Mouse (Mus musculus) megakaryocyte, embryonic 14.5 days (primary cell): ENCODE results near the gene Poldip3. TPM values are rescaled to one million over a fixed set of nuclear protein-coding genes. Genes with fewer than 3 reads are reported as not detected.
"Not testable (repeated sequence)": the region's sequence is repeated elsewhere in the genome, so short reads cannot be mapped to it uniquely, and the experiment has no call there.

ENCODE experiments used
- H3K27me3 ChIP-seq: replicated peaks from 2 replicates; pipeline ENCODE3; 2012; ENCODE audit warnings: inconsistent platforms
- H3K36me3 ChIP-seq: replicated peaks from 2 replicates; pipeline ENCODE3; 2012; ENCODE audit warnings: low read length, inconsistent platforms, mixed read lengths
- H3K4me1 ChIP-seq: 2 replicates; pipeline ENCODE4 v1.6.1; 2012; ENCODE audit warnings: inconsistent platforms
- H3K4me3 ChIP-seq: replicated peaks from 2 replicates; pipeline ENCODE3; 2012; ENCODE audit warnings: moderate library complexity, mild to moderate bottlenecking, inconsistent platforms
- H3K9me3 ChIP-seq: 2 replicates; pipeline ENCODE4 v1.6.1; 2012; ENCODE audit warnings: inconsistent platforms
- FLI1 ChIP-seq: IDR thresholded peaks from 2 replicates; pipeline ENCODE4 v1.6.1; 2012; ENCODE audit warnings: low read length, inconsistent platforms, mixed read lengths
- GATA1 ChIP-seq: IDR thresholded peaks from 3 replicates; pipeline ENCODE4 v1.6.1; 2012; ENCODE audit warnings: mixed read lengths, low read length, inconsistent platforms, borderline replicate concordance
- polyA plus RNA-seq: library from polyadenylated mRNA; stranded (reverse); fragments of >175 nt; gene quantifications from 2 replicates; pipeline ENCODE4 v1.2.3, GENCODE M21; 2012; ENCODE audit warnings: low replicate concordance; ENCODE audit not compliant: insufficient read depth

Poldip3 gene
- polyA plus RNA-seq, 1 experiment = 69.1 TPM

DNA sequence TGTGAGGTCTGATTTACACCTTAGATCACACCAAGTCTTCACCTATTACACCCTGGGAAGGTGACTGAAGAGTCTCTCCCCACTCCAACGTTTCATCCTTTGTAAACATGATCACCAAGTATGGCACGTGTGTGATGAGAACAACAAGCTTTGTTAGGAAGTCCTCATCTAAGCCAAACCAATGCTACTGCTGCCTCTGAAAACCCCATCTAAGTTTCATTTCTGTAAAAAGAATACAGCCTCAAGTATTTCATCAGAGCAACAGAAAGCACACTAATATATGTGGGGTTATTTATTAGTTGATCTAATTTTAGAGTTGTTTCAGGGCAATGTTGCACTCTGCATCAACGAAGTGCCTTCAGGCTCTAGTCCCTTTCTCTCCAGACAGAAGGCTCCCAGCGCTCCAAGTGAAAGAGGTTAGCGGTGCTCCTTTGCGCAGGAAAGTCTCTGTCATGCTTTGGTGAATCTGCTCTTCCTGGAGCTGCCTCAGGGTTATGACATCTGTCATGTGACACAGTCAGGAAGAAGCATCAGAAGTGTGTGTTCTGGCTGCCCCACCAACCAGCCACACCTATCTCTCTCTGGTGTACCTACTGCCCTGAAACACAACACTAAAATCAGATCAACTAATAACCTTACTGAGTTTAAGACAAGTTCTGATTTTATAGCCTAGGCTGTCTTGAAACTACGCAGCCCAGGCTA is 19.5 kb downstream of the Poldip3 start:
- H3K9me3 ChIP-seq = no peaks in the 10 kb centered on the region
- no peak overlapping the region for H3K4me3 ChIP-seq
- H3K27me3 ChIP-seq = no peaks in the 10 kb centered on the region
- peaks cover 59% of the 10 kb centered on the region for H3K4me1 ChIP-seq
- peaks cover 95% of the 10 kb centered on the region for H3K36me3 ChIP-seq
- TF ChIP-seq GATA1 (no peak), FLI1 (no peak)

DNA sequence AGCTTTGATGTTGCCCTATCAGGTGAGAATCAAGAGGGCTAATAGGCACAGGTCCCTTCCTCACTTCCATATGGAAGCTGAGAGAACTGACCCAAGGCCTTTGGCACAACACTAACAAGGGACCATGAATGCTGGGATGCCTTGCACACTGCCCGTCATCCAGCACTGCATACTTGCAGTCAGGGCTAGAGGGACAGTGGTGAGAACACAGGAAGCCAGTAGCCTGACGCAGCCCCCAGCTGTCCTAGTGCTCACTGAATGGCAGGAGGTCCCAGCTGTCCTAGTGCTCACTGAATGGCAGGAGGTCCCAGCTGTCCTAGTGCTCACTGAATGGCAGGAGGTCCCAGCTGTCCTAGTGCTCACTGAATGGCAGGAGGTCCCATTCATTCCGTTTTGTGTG is 22.1 kb downstream of the Poldip3 start:
- H3K36me3 ChIP-seq = peaks cover 80% of the 10 kb centered on the region
- not testable (repeated sequence) for H3K4me3 ChIP-seq, H3K9me3 ChIP-seq, H3K27me3 ChIP-seq
- peaks cover 34% of the 10 kb centered on the region for H3K4me1 ChIP-seq

DNA sequence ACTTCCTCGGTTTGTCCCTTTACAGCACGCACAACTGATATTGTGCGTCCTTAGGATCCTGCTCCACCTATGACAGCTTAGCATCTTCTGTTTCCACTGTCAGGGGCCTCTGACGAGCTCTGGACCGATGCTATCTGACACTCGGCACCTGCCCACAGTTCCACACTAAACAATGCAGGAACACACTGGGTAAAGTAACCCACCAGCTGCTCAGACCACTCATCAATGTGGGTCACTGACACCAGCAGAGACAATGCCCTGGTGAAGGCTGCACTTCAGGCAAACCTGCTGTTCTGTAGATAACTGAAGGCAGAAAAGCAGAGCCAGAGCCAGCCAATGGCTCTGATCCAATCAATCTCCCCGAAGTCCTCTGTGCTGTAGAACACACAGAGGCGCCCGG is 22.6 kb downstream of the Poldip3 start:
- no peak overlapping the region for H3K4me3 ChIP-seq
- no peaks in the 10 kb centered on the region for H3K27me3 ChIP-seq
- TF ChIP-seq GATA1 (no peak), FLI1 (no peak)
- peaks cover 33% of the 10 kb centered on the region for H3K4me1 ChIP-seq
- no peaks in the 10 kb centered on the region for H3K9me3 ChIP-seq
- H3K36me3 ChIP-seq = peaks cover 75% of the 10 kb centered on the region

DNA sequence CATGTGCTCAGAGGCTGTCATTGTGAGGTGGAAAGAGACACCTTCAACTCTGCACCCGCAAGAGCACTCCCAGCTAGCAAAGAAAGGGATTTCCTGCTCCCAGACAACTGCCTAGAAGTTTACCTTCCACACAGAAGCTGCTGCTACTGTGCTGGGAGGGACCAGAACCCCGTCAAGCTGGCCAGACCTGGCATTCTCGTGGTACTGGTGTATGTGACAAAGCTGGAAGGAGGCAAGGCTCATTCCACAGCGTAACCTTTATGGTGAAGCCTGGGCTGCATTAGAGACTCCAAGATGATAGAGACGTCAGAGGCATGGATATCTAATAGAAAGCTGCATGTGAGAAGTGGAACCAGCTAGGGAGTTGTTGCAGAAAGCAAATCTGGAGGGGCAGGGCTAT is 24.6 kb downstream of the Poldip3 start:
- H3K4me1 ChIP-seq = peaks cover 27% of the 10 kb centered on the region
- H3K4me3 ChIP-seq = no peak overlapping the region
- TF ChIP-seq FLI1 = no peak
- TF ChIP-seq GATA1 = no peak
- H3K36me3 ChIP-seq = peaks cover 69% of the 10 kb centered on the region
- no peaks in the 10 kb centered on the region for H3K9me3 ChIP-seq
- no peaks in the 10 kb centered on the region for H3K27me3 ChIP-seq

DNA sequence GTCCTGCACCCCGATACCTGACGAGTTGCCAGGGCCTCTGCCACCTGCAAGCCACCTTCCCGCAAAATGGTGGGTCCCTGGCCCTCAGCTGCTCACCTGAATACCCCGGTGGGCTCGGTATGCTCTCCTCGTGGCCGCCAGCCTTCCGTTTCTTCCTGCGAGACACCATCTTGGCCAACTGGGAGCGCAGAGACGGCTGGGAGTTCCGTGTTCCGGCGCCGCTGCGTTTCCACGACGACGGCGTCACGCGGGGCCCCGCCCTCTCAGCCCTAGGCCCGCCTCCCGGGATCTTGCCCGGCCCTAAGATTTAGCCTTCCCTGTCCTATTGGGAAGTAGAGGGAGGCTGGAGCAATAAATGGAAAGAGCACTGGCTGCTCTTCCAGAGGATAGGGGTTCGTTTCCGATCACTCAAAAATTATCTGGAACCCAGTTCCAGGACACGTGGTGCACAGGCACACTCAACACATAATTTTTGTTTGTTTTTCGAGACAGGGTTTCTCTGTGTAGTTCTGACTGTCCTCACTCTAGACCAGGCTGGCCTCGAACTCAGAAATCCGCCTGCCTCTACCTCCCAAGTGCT is 26.5 kb downstream of the Poldip3 start, which contains the start of gene Rrp7a:
Rrp7a (minus strand) TSS at position 236 of the 580 bp plus-strand sequence.
- no peaks in the 10 kb centered on the region for H3K27me3 ChIP-seq
- TF ChIP-seq GATA1 (no peak), FLI1 (no peak)
- peaks cover 69% of the 10 kb centered on the region for H3K36me3 ChIP-seq
- H3K4me3 ChIP-seq = peak within 1 kb of the TSS; percentile 94
- H3K9me3 ChIP-seq = no peaks in the 10 kb centered on the region
- peaks cover 28% of the 10 kb centered on the region for H3K4me1 ChIP-seq

DNA sequence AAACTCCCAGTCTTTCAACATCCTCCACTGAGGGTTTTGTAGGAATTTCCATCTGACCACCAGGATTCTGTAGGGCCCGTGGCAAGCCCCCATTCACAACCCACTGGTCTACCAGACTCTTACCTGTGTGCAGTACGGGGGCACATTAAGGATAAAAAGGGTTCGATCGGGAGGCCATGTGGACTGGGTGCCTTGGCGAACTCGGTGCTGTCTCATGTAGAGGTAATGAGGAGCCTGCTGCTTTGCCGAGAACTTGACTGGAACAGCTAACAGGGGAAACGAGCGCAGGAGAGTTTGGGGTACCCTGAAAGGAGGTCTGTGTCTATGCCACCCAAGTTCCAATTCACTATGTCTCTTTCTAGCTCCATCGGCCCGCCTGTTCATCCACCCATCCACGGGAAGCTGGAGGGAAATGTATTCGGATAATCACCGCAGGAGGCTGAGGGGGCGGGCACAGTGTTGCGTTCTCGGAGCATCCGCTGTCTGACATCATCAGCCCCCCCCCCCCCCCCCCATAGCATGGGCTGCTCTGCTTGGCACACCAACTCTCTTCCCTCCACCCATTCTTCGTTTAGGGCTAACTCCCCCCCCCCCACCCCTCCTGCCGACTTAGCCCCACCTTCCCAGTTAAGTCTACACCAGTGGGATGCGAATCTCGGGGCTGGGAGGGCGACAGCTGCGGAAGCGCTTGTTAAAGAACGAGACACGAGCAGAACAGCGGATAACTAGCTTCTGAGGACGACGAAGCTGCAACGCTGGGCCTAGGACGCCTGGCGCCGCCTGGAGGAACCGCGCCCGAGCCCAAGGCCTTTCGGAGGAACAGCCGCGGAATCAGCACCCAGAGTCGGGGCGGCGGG is 27.2 kb downstream of the Poldip3 start:
- Histone ChIP-seq H3K27me3 (no peaks in the 10 kb centered on the region), H3K9me3 (no peaks in the 10 kb centered on the region), H3K4me3 (peak overlapping the region; percentile 94), H3K4me1 (peaks cover 35% of the 10 kb centered on the region), H3K36me3 (peaks cover 69% of the 10 kb centered on the region)
- TF ChIP-seq GATA1 (no peak), FLI1 (no peak)

DNA sequence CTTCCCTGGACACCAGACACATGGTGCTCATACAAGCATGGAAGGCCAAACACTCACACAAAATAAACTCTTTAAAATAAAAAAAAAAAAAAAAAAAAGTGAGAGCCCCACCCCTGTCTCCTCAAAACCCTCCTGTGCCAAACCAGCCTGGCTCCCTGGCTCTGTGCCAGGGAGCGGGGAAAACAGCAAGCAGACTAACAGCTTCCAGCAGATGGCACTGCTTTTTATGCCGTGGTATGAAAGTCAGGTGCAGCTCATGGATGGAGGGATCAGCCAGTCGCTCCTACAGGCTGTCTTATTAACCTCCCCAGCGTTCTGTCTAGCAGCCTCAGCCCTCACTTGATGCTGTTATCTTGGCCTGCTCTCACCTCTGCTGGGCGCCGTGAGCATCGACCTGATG is 30.8 kb downstream of the Poldip3 start:
- Histone ChIP-seq H3K9me3 (no peaks in the 10 kb centered on the region), H3K27me3 (no peaks in the 10 kb centered on the region), H3K4me3 (no peak overlapping the region), H3K4me1 (peaks cover 35% of the 10 kb centered on the region), H3K36me3 (peaks cover 71% of the 10 kb centered on the region)
- TF ChIP-seq FLI1 = no peak
- no peak for TF ChIP-seq GATA1

DNA sequence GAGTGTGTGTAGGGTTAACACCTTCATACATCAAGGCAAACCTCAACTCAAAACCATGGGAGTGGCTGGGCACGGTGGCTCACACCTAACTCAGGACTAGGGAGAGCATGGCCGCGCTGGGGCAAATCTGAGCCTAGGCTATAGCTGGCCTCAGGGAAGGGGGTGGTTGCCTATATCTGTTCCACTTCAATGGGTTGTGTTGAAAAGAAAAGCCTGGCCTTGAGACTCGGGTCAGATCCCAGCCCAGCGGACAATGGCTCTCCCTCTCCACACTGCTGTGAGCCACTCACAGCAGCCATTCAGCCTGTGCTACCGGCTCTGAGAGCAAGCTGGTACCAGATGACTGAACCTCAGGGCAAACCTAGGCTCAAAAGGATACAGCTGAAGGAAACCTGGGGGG is 34.1 kb downstream of the Poldip3 start:
- TF ChIP-seq GATA1 = no peak
- TF ChIP-seq FLI1 = no peak
- H3K36me3 ChIP-seq = peaks cover 82% of the 10 kb centered on the region
- no peaks in the 10 kb centered on the region for H3K27me3 ChIP-seq

DNA sequence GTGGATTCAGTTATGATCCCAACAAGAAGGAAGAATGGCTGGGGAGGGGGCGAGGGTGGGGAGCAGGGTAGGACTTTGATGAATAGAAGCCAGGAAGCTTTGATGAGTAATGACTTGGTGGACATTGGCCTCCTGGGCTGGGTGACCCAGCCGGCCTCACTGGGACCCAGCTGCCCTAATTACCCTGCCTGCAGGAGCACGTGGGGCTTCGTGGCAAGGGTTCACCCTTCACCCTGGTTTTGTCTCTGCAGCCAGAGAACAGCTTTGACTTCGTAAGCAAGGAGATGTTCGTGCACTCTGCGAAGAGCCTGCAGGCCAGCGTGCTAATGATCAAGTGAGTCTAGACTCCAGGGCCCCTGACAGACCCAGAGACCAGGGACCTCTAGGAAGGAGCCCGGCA is 35.1 kb downstream of the Poldip3 start:
- H3K27me3 ChIP-seq = no peaks in the 10 kb centered on the region
- no peaks in the 10 kb centered on the region for H3K9me3 ChIP-seq
- no peak for TF ChIP-seq GATA1
- TF ChIP-seq FLI1 = no peak
- peaks cover 80% of the 10 kb centered on the region for H3K36me3 ChIP-seq
- no peak overlapping the region for H3K4me3 ChIP-seq
- H3K4me1 ChIP-seq = peaks cover 31% of the 10 kb centered on the region

More for the DNA sequence above, 34.1 kb downstream of the Poldip3 start:
- H3K9me3 ChIP-seq = no peaks in the 10 kb centered on the region
- no peak overlapping the region for H3K4me3 ChIP-seq
- peaks cover 37% of the 10 kb centered on the region for H3K4me1 ChIP-seq

DNA sequence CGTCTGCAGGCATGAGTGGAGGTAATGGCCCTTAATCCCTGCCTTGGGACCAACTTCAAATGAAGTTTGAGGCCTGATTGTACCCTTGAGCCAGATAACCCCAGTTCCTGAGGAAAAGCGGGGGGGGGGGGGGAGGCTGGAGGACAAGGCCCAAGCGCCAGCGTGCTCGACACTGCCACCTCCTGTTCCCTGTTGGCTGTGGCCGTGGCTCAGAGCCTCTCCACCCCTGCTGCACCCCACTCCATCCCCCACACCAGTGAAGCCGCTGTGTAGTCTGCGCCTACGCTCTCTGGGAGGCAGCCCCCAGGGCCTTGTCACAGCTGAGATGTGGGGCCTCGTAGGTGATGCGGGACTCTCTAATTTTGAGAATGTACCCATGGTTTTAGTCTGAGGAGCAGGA is 36.3 kb downstream of the Poldip3 start:
- Histone ChIP-seq H3K4me1 (peaks cover 24% of the 10 kb centered on the region), H3K27me3 (no peaks in the 10 kb centered on the region), H3K9me3 (no peaks in the 10 kb centered on the region), H3K36me3 (peaks cover 75% of the 10 kb centered on the region), H3K4me3 (peak overlapping the region; percentile 42)
- TF ChIP-seq FLI1 (no peak), GATA1 (no peak)
